Mouse (Mus musculus) ZHBTc4 (cell line): ENCODE measurements around the gene Gm5936.
"Not testable (repeated sequence)": the region's sequence is repeated elsewhere in the genome, so short reads cannot be mapped to it uniquely, and the experiment has no call there.

Source experiments
- DNase-seq: peaks from one replicate; pipeline ENCODE4 v3.0.0-alpha.2; 2011; ENCODE audit warnings: low read depth, low spot score

Gene Gm5936

DNA sequence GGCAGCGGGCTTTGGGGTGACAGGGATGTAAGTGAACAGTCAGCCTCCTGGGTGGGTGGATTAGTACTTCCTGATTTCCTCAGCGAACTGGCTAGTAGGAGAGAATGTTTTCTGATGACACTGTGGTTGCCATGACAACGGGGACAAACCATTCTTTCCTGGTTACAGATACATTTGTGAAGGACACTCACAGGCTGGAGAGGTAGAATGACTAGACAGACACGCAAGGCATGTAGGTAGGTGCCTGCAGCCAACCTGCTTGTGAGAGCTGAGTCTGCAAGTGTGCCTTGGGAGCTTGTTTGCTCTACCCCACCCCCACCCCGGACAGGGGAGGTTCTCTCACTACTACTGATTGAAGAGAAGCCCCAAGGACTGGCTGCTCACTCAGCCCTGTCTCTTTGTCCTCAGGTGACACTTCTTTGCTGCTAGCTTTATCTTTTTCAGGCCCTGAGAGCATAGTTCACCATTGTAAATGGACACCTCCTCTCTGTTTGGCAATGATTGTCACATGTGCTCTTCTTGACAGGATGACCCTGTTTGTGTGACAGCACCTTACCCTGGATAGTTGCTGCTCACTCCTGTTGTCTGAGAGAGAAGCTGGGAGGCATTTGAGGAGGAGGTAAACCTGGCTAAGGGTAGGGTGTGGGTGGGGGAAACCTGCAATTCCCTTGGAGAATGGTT is at the start of gene Gm5936:
Gm5936 (plus strand) TSS at position 355 of the 681 bp plus-strand sequence.
- not testable (repeated sequence) for DNase-seq

DNA sequence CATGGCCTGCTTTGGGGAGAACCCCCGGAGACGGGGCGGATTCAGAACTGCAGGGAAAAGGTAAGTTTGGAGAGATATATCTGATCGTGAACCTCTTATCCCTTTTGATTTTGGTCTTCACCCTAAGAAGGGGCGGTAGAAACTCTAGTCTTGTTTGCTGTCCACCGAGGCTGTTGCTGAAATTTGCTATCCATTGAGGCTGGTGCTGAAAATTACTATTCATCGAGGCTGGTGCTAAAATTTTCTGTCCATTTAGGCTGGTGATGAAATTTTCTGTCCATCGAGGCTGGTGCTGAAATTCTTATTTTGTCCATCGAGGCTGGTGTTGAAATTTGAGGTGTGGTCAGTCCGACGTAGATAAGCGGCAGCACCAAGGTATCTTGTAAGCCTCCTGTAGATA is 19.1 kb downstream of the Gm5936 start:
- DNase-seq, result peak; percentile 43

DNA sequence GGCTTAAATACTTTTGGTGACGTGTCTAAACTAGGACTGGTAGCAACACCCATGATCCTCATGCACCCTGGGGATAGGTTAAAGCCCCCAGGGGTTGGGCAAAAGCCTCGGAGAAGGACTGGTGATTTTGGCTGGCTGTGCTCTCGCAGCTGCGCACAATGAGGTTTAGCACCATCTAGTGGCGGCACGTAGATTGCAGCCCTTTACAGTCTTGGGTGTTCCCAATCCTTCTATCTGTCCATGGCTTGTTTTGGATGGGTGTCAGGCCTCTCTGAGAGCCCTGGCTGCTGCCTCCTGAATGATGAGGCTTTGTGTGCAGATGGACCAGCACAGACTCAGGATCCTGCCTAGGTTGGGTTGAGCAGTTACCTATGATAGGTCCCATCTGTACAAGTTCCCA is 43.1 kb downstream of the Gm5936 start:
- DNase-seq, result not testable (repeated sequence)
